Mouse (Mus musculus) thymus, adult 2 months (tissue): ENCODE results near the gene Nlrx1. TPM values are rescaled to one million over a fixed set of nuclear protein-coding genes. Genes with fewer than 3 reads are reported as not detected.

ENCODE experiments used
- DNase-seq: peaks from one replicate; pipeline ENCODE4 v3.0.0; 2021
- H3K27ac ChIP-seq: fragments of 200-500 bp; 2 replicates; pipeline ENCODE4 v1.5.1; 2012; ENCODE audit warnings: low read length, control low read depth; ENCODE audit not compliant: control insufficient read depth, insufficient read depth
- H3K27me3 ChIP-seq: fragments of 200-500 bp; 2 replicates; pipeline ENCODE4 v1.6.1; 2012; ENCODE audit warnings: mild to moderate bottlenecking, low read length, moderate library complexity, mixed read lengths; ENCODE audit not compliant: control insufficient read depth, insufficient read depth
- H3K36me3 ChIP-seq: fragments of 200-500 bp; 2 replicates; pipeline ENCODE4 v1.6.1; 2012; ENCODE audit warnings: mild to moderate bottlenecking, low read length, moderate library complexity; ENCODE audit not compliant: control insufficient read depth, insufficient read depth
- H3K4me1 ChIP-seq: fragments of 200-500 bp; replicated peaks from 2 replicates; pipeline ENCODE4 v1.6.1; 2012; ENCODE audit warnings: low read length; ENCODE audit not compliant: control insufficient read depth, insufficient read depth
- H3K4me3 ChIP-seq: fragments of 200-500 bp; 2 replicates; pipeline ENCODE4 v1.5.1; 2012; ENCODE audit warnings: mild to moderate bottlenecking, low read length, control low read depth, moderate library complexity; ENCODE audit not compliant: control insufficient read depth, insufficient read depth
- CTCF ChIP-seq: fragments of 200-500 bp; IDR thresholded peaks from 2 replicates; pipeline ENCODE4 v1.5.1; 2012; ENCODE audit warnings: mild to moderate bottlenecking, control low read depth, low read length, moderate library complexity, borderline replicate concordance; ENCODE audit not compliant: control insufficient read depth, poor library complexity, insufficient read depth; ENCODE audit errors: extremely low read depth
- POLR2A ChIP-seq: fragments of 200-500 bp; IDR thresholded peaks from 2 replicates; pipeline ENCODE4 v1.6.1; 2012; ENCODE audit warnings: mild to moderate bottlenecking, low read length, control low read depth, moderate library complexity; ENCODE audit not compliant: control insufficient read depth, poor library complexity, insufficient read depth; ENCODE audit errors: extremely low read depth
- WGBS: fragments of 180-500 bp; shearing (Covaris S2); methylation state at CpG from one replicate; pipeline ENCODE4 v1.1.7; 2018; 5-methylcytosine and 5-hydroxymethylcytosine counted together
- polyA plus RNA-seq: library from polyadenylated mRNA; depleted of rRNA; stranded (reverse); fragments of >200 nt; gene quantifications from 2 replicates; pipeline ENCODE4 v1.2.3, GENCODE M21; 2012

Gene Nlrx1
- polyA plus RNA-seq, 1 experiment: 13.4 TPM

GRCm38 (mm10) chr9:44249181-44250146 lies 18.9 kb downstream of the Nlrx1 start:
- Histone ChIP-seq H3K27ac (no peak overlapping the region), H3K4me1 (peaks cover 36% of the 10 kb centered on the region), H3K36me3 (no peaks in the 10 kb centered on the region), H3K4me3 (peak overlapping the region; percentile 12; the same call in 1 of the 2 replicates), H3K27me3 (no peaks in the 10 kb centered on the region)
- TF ChIP-seq CTCF (peak; percentile 78; the same call in 1 of the 2 replicates), POLR2A (no peak)
- 50% methylated on average over 26 of the region's 26 CpGs for WGBS
- peak; percentile 88 for DNase-seq

DNA sequence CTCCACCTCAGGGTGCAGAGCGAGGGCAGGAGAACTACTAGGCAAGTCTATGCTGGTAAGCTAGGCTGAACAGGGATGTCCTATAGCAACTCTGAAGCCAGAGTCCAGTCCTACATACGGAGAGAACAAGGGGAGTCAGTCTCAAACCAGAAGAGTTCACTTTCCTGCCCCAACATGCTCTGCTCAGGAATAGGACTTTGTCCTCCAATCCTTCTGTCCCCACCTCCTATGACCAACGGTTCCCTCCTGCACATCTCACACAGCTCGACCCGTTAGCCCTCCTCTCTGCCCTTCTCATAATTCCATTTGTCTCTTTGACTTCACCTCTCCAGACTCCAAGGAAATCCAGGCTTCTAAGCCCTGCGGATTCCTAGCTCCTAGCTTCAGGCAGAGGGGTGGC lies 20.5 kb downstream of the Nlrx1 start:
- Histone ChIP-seq H3K36me3 (no peaks in the 10 kb centered on the region), H3K27ac (no peak overlapping the region)
- WGBS: 84% methylated on average over 6 of the region's 6 CpGs

GRCm38 (mm10) chr9:44243621-44244020 lies 24.8 kb downstream of the Nlrx1 start:
- Histone ChIP-seq H3K4me1 (peaks cover 45% of the 10 kb centered on the region), H3K27me3 (no peaks in the 10 kb centered on the region), H3K36me3 (no peaks in the 10 kb centered on the region), H3K27ac (peak overlapping the region; percentile 13; the same call in 1 of the 2 replicates), H3K4me3 (no peak overlapping the region)
- TF ChIP-seq CTCF: no peak
- no peak for TF ChIP-seq POLR2A
- no peak for DNase-seq
- 74% methylated on average over 2 of the region's 2 CpGs for WGBS

More for the DNA sequence above, 20.5 kb downstream of the Nlrx1 start:
- TF ChIP-seq POLR2A (no peak), CTCF (no peak)
- H3K4me1 ChIP-seq: peaks cover 32% of the 10 kb centered on the region
- DNase-seq: no peak
- no peaks in the 10 kb centered on the region for H3K27me3 ChIP-seq
- H3K4me3 ChIP-seq: no peak overlapping the region

DNA sequence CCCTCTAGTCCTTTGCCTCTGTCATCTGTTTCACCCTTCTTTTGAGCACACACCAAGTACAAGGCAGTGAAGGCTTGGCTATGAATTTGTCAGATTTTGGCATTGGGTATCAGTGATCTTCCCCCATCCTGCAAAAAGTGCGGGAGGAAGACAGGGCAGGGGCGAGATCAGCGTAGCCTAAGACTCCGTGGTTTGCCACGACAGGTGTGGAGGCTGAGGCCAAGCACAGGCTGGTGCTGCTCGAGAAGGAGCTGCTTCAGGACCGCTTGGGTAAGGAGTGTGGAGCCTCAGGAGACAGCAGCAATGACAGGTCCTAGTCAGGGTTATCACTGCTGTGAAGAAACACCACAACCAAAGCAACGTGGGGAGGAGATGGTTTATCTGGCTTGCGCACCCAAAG lies 27.0 kb downstream of the Nlrx1 start:
- TF ChIP-seq CTCF (no peak), POLR2A (no peak)
- Histone ChIP-seq H3K27me3 (no peaks in the 10 kb centered on the region), H3K4me3 (peak overlapping the region; percentile 20), H3K4me1 (peaks cover 55% of the 10 kb centered on the region), H3K36me3 (no peaks in the 10 kb centered on the region), H3K27ac (peak overlapping the region; percentile 83)
- peak; percentile 43 for DNase-seq
- WGBS: 16% methylated on average over 9 of the region's 9 CpGs

GRCm38 (mm10) chr9:44240911-44241310 lies 27.5 kb downstream of the Nlrx1 start:
- WGBS: 64% methylated on average over 5 of the region's 5 CpGs
- Histone ChIP-seq H3K27ac (peak overlapping the region; percentile 83), H3K27me3 (no peaks in the 10 kb centered on the region), H3K36me3 (no peaks in the 10 kb centered on the region), H3K4me3 (peak overlapping the region; percentile 20), H3K4me1 (peaks cover 58% of the 10 kb centered on the region)
- TF ChIP-seq POLR2A (no peak), CTCF (no peak)
- DNase-seq: no peak

DNA sequence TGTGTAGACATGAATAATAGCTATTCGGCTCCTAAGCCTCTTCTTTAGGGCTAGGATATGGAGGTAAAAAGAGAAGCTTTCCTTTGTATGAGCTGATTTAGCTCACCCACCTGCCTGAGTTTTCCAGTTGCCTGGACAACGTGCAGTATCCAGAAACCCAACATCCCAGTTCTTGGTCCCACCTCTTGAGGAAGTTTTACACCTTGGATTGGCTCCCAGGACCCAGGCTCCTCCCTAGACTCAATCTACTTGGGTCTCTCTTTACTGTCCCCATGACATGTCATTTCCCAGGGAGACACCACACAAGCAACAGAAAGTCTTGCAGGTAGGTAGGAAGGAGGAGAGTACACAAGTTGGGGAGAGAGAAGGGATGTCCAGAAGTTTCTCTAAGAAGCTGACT lies 28.0 kb downstream of the Nlrx1 start, which contains the start of gene Ccdc153:
TSS of gene Ccdc153 (plus strand) at position 278 of the 400 bp plus-strand sequence.
- Histone ChIP-seq H3K27ac (peak within 1 kb of the TSS; percentile 83), H3K4me1 (peaks cover 58% of the 10 kb centered on the region), H3K4me3 (peak within 1 kb of the TSS; percentile 20), H3K36me3 (no peaks in the 10 kb centered on the region), H3K27me3 (no peaks in the 10 kb centered on the region)
- DNase-seq: no peak
- 66% methylated on average over 2 of the region's 2 CpGs for WGBS
- no peak for TF ChIP-seq CTCF
- no peak for TF ChIP-seq POLR2A

DNA sequence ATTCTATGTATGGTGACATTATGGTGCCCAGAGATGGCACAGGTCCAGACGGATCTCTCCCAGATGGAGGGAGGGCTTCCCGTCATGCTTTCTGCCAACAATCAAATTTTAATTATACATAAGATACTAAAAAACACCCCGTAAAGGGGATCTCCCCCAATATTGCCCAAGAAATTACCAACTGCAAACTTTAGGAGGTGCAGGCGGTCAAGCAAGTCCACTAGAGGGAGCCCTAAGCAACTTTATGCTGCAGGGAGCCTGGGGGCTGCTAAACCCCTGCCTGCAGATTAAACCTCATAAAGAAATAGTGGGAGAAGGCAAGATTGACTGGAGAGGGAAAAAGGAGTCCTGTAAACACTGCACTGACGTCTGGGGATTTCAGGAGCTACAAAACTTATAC lies 29.0 kb downstream of the Nlrx1 start:
- no peaks in the 10 kb centered on the region for H3K36me3 ChIP-seq
- peaks cover 65% of the 10 kb centered on the region for H3K4me1 ChIP-seq
- H3K27me3 ChIP-seq: no peaks in the 10 kb centered on the region
- DNase-seq: peak; percentile 82
- H3K4me3 ChIP-seq: no peak overlapping the region
- peak overlapping the region; percentile 99 for H3K27ac ChIP-seq
- WGBS: 14% methylated on average over 5 of the region's 5 CpGs
- TF ChIP-seq POLR2A (no peak), CTCF (peak; percentile 46; the same call in 1 of the 2 replicates)
